Mouse (Mus musculus) hindbrain, embryonic 12.5 days (tissue): ENCODE measurements around the gene Hdac4. TPM values are rescaled to one million over a fixed set of nuclear protein-coding genes. Genes with fewer than 3 reads are reported as not detected.
A peak's percentile ranks its signal among the peaks of the same experiment; 100 is the strongest.

Experiments used
- ATAC-seq: fragments of 200-750 bp; cut with Nextera tagmentation; 2 replicates; pipeline ENCODE4 v1.8.0; 2017; ENCODE audit warnings: moderate TSS enrichment; ENCODE audit not compliant: low FRiP score
- H3K27ac ChIP-seq: fragments of 300-500 bp; sonication (generic); 2 replicates; pipeline ENCODE4 v1.5.1; 2016; ENCODE audit warnings: mild to moderate bottlenecking
- H3K27me3 ChIP-seq: fragments of 300-500 bp; sonication (generic); 2 replicates; pipeline ENCODE4 v1.6.1; 2016; ENCODE audit warnings: mild to moderate bottlenecking
- H3K36me3 ChIP-seq: fragments of 300-500 bp; sonication (generic); 2 replicates; pipeline ENCODE4 v1.6.1; 2016; ENCODE audit warnings: mild to moderate bottlenecking
- H3K4me1 ChIP-seq: fragments of 300-500 bp; sonication (generic); 2 replicates; pipeline ENCODE4 v1.6.1; 2016
- H3K4me2 ChIP-seq: fragments of 300-500 bp; sonication (generic); replicated peaks from 2 replicates; pipeline ENCODE4 v1.6.1; 2016; ENCODE audit warnings: mild to moderate bottlenecking
- H3K4me3 ChIP-seq: fragments of 300-500 bp; sonication (generic); 2 replicates; pipeline ENCODE4 v1.5.1; 2016; ENCODE audit warnings: mild to moderate bottlenecking
- H3K9ac ChIP-seq: fragments of 300-500 bp; sonication (generic); 2 replicates; pipeline ENCODE4 v1.6.1; 2016; ENCODE audit warnings: mild to moderate bottlenecking, moderate library complexity
- H3K9me3 ChIP-seq: fragments of 300-500 bp; sonication (generic); replicated peaks from 2 replicates; pipeline ENCODE4 v1.6.1; 2016; ENCODE audit warnings: mild to moderate bottlenecking
- WGBS: fragments of 180-500 bp; shearing (Covaris S2); methylation state at CpG from one replicate; pipeline ENCODE4 v1.1.7; 2016; 5-methylcytosine and 5-hydroxymethylcytosine counted together
- polyA plus RNA-seq: library from polyadenylated mRNA; unstranded; fragments of >200 nt; fragmentation: Nextera tagmentation; extraction: Ambion mirVana; gene quantifications from 2 replicates; pipeline ENCODE4 v1.2.1, GENCODE M21; 2016

Hdac4 gene
- polyA plus RNA-seq, 1 experiment from 2014 or later = 25.5 TPM

DNA sequence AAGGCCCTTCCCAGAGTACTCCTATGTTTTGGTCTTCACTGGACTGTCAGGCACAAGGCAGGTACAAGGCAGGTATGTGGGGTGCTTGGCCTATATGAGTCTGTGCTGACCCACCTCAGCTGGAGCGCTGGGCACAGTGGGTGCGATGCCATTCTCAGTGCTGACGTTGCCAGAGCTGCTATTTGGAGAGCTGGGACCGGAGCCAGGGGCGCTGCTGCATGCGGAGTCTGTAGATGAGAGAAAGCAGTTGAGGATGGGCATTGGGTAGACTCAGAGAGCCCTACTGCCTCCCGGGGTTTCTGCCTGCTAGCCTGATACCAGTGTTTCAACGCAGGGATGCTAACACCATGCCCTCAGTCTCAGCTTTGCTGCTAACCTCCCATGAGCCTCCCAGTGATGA is 208.1 kb downstream of the Hdac4 start:
- 94% methylated on average over 8 of the region's 8 CpGs for WGBS
- Histone ChIP-seq H3K27me3 (no peaks in the 10 kb centered on the region), H3K27ac (no peak overlapping the region), H3K9me3 (no peaks in the 10 kb centered on the region), H3K4me1 (no peaks in the 10 kb centered on the region), H3K36me3 (peaks cover 89% of the 10 kb centered on the region), H3K4me3 (no peak overlapping the region), H3K4me2 (no peak overlapping the region), H3K9ac (no peak overlapping the region)
- ATAC-seq = no peak

DNA sequence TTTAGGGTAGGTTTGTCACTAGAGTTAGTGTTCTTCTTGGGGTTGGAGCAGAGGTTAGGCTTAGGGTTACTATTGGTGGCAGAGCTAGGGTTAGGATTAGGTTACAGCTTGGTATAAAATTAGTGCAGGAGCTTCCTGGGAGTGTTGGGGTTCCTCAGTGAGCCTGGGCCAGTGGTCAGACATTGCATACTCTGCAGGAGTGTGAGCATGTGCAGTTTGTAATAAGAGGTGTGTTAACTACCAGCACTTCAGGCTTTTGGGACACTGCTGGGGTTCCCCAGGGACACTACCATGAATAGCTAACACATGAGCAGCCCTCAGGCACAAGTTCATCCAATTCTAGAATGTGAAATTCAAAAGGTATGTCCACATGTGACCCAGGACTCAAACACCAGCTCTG is 209.7 kb downstream of the Hdac4 start:
- Histone ChIP-seq H3K4me3 (no peak overlapping the region), H3K36me3 (peaks cover 90% of the 10 kb centered on the region), H3K27me3 (no peaks in the 10 kb centered on the region), H3K4me1 (no peaks in the 10 kb centered on the region), H3K9me3 (no peaks in the 10 kb centered on the region), H3K4me2 (no peak overlapping the region), H3K9ac (no peak overlapping the region), H3K27ac (no peak overlapping the region)
- no peak for ATAC-seq

DNA sequence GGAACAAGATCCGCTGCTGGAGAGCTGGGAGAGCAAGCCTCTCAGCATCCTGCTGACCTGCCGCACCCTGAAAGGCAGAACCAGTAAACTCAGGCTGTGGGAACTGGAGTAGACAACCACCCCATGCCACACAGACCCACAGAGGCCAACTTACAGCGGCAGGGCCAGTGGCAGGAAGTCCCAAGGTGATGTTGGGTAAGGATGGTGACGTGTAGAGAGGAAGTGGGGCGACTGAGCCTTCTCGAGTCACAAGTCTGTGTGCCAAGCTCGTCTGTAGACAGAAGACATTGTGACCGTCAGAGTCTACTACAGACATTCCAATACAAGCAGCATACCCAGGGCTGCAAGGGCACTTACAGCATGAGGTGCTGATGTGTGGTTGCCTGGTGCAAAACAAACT is 211.0 kb downstream of the Hdac4 start:
- Histone ChIP-seq H3K36me3 (peaks cover 80% of the 10 kb centered on the region), H3K9me3 (no peaks in the 10 kb centered on the region), H3K4me1 (no peaks in the 10 kb centered on the region), H3K9ac (no peak overlapping the region), H3K4me3 (no peak overlapping the region), H3K4me2 (no peak overlapping the region), H3K27me3 (no peaks in the 10 kb centered on the region), H3K27ac (no peak overlapping the region)
- WGBS = 92% methylated on average over 8 of the region's 8 CpGs
- no peak for ATAC-seq

DNA sequence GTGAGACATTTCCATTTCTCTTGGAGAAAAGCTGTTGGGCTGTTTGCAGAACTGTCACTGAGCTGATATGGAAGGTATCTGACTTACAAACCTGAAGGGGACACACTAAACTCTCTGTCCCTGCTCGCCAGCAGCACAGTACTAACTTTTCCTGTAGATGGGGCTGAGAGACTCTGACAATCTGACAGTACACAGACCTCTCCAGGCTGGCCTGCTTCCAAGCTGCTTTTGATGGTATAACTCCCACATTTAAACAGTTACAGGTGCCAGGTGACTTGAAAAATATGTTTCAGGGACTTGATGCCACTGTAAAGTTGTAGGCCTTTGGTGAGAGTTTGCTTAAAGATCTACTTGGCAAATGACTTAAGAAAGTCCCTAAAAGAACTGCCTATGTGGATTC is 214.1 kb downstream of the Hdac4 start:
- Histone ChIP-seq H3K4me2 (no peak overlapping the region), H3K4me3 (no peak overlapping the region), H3K4me1 (peaks cover 5% of the 10 kb centered on the region), H3K9me3 (no peaks in the 10 kb centered on the region), H3K27me3 (no peaks in the 10 kb centered on the region), H3K9ac (no peak overlapping the region), H3K36me3 (peaks cover 54% of the 10 kb centered on the region), H3K27ac (no peak overlapping the region)
- 52% methylated on average over 1 of the region's 1 CpGs for WGBS
- no peak for ATAC-seq

DNA sequence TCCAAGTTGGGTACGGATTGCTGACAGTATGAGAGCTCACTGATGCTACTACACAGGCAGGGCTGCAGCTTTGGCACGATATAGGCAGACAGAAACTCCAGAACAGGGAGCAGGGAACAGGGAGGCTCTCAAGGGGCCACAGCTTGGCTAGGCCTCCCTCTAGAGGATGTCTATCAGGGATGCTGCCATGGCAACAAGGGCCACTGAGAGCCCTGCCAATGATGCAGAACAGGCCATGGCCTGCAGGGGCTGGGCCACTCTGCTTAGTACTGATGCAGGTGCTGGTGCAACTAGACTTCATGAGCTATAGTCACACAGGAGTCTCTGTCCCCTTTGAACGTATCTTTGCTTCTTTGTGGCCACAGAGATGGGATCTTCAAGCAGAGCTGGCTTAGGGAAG is 217.1 kb downstream of the Hdac4 start:
- no peaks in the 10 kb centered on the region for H3K9me3 ChIP-seq
- 71% methylated on average over 3 of the region's 3 CpGs for WGBS
- H3K9ac ChIP-seq = no peak overlapping the region
- ATAC-seq = peak; percentile 60; the same call in 1 of the 2 replicates
- peaks cover 55% of the 10 kb centered on the region for H3K36me3 ChIP-seq
- no peak overlapping the region for H3K4me2 ChIP-seq
- H3K27ac ChIP-seq = no peak overlapping the region
- H3K4me3 ChIP-seq = no peak overlapping the region
- peaks cover 5% of the 10 kb centered on the region for H3K4me1 ChIP-seq
- H3K27me3 ChIP-seq = no peaks in the 10 kb centered on the region

DNA sequence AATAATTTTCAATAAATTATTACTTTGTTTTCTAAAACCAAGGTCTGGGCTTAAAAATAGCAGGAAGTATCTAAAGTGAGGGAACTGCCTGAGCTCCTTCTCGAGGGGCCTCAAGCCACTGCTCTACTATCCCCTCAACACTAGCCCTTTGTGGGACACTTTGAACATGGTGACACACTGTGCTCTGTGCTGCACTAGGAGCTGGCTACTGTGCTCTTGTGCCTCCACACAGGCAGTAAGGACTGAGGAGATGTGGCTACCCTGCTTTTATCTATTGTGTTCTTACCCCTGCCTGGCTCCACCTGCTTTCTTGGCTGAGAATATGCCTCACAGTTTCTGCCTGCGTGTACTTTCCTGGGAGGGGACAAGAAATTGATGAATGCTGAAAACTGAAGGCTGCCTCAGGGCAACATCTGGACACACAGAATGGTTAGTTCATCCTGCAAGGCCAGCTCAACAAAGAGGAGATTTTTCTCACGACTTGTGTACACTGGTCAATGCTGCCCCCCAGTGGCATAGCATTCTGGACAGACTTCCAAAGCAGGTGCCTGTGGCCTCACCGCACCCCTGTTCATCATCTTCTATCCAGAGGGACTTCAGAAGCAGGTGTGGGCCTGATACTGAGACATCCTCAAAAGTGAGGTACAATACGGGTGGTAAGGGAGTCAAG is 226.7 kb downstream of the Hdac4 start:
- Histone ChIP-seq H3K9me3 (no peaks in the 10 kb centered on the region), H3K4me2 (no peak overlapping the region), H3K4me1 (0 out of 2 replicates have a peak, but pooled peaks cover 3% of the 10 kb centered on the region), H3K9ac (no peak overlapping the region), H3K4me3 (no peak overlapping the region), H3K27me3 (no peaks in the 10 kb centered on the region), H3K27ac (no peak overlapping the region), H3K36me3 (peaks cover 84% of the 10 kb centered on the region)
- no peak for ATAC-seq
- WGBS = 60% methylated on average over 5 of the region's 5 CpGs

DNA sequence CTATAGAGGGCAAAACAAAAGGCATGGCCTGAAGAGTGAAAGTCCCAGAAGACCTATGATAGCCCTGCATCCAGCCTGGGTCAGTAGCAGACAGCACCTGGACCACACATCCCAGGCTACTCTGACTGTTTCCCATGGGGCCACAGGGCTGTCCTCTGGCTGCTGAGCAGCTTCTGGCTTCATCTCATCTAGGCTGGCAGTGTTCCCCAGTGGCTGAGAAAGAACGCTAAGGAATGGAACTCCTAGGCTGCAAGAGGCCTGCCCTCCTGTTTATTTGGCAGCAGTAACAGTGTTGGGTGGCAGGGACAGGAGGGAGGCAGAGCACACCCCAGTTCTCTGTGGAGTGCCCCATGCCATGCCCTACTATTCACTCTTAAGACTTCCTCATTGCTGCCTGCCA is 228.5 kb downstream of the Hdac4 start:
- peaks cover 68% of the 10 kb centered on the region for H3K36me3 ChIP-seq
- H3K9me3 ChIP-seq = no peaks in the 10 kb centered on the region
- peaks cover 7% of the 10 kb centered on the region for H3K4me1 ChIP-seq
- WGBS = 71% methylated on average over 1 of the region's 1 CpGs
- H3K27me3 ChIP-seq = no peaks in the 10 kb centered on the region
- no peak for ATAC-seq
- H3K27ac ChIP-seq = no peak overlapping the region
- no peak overlapping the region for H3K4me3 ChIP-seq
- no peak overlapping the region for H3K4me2 ChIP-seq
- no peak overlapping the region for H3K9ac ChIP-seq

DNA sequence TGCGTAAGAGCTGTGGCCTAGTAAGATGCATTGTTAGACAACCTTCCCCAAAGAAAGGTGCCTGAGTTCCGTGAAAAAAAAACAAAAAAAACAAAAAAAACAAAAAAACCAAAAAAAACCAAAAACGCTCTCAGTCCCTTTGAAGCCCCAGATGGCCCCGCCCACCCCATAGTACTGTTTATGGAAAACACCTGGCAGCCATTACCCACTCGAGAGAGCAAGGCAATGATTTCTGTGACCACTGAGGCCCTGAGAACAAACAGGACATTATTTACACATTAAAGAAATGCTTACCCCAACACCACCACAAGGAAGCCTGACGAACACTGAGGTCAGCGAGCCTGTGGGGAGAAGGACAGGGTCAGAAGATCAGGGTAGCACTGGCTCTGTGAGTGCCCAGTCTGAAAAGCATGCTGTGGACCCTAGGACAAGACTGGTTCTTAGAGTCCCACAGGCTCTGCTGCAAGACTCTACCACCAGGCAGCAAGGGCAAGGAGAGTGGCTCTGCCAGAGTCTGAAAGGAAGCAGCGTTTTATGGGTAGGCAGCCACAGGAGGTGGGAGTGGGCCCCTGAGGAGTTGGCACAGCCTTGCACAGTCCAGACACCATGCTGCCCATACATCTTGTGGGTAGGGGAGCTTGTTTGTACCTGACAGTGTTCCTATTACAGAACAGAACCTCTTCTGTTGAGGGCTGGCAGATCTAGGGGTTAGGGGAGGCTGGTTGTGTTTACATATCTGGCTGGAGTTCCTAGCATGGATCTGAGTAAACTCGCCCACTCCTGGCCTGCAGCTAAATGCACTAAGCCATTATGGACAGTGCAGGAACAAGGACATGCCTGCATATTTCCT is 230.8 kb downstream of the Hdac4 start:
- 74% methylated on average over 9 of the region's 9 CpGs for WGBS
- peaks cover 7% of the 10 kb centered on the region for H3K4me1 ChIP-seq
- no peak overlapping the region for H3K4me2 ChIP-seq
- H3K27ac ChIP-seq = 0 out of 2 replicates have a peak overlapping the region, but pooled peaks have one; percentile 44
- H3K27me3 ChIP-seq = no peaks in the 10 kb centered on the region
- no peak overlapping the region for H3K4me3 ChIP-seq
- ATAC-seq = no peak
- peaks cover 63% of the 10 kb centered on the region for H3K36me3 ChIP-seq
- no peaks in the 10 kb centered on the region for H3K9me3 ChIP-seq
- H3K9ac ChIP-seq = no peak overlapping the region

DNA sequence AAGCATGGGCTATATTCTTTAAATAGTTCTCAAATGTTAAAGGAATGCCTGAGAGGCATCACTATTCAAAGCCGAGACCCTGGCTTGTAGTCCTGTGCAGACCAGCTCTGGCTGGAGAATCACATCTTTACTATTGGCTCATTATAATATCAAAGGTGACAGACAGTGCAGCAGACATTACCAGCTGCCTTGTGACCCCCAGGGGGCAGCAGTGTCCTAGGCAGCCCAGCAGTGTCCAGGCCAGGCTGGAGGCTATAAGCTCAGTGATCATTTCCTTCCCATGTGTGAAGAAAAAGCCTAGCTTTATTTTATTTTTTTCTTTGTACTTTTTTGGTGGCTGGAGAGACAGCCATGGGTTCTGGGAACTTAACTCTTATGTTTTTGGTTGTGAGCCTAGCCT is 233.2 kb downstream of the Hdac4 start:
- WGBS = 38% methylated on average over 1 of the region's 1 CpGs
- ATAC-seq = peak; percentile 79; the same call in 1 of the 2 replicates

DNA sequence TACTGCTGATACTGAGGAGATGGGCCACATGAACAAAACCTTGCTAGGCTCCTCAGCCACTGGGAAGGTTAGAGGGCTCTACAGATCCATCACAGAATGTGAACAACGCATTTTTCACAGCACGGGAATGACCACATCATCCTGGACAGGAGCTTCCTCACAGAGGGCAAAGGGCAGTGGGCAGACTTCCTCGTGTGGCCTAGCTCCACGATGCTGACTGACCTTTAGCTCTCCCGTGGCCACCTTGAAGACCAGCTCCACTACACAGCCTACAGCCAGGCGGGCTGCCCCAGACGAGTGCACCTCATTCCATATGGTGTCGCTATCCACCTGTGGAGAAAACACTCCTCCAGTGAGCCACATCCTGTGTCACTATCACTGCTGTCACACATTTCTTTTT is 234.3 kb downstream of the Hdac4 start:
- Histone ChIP-seq H3K27ac (no peak overlapping the region), H3K9me3 (no peaks in the 10 kb centered on the region), H3K9ac (no peak overlapping the region), H3K36me3 (peaks cover 69% of the 10 kb centered on the region), H3K4me3 (no peak overlapping the region), H3K4me1 (peaks cover 7% of the 10 kb centered on the region), H3K4me2 (no peak overlapping the region), H3K27me3 (no peaks in the 10 kb centered on the region)
- WGBS = 76% methylated on average over 8 of the region's 8 CpGs
- ATAC-seq = no peak

More for the DNA sequence above, 233.2 kb downstream of the Hdac4 start:
- Histone ChIP-seq H3K4me1 (peaks cover 7% of the 10 kb centered on the region), H3K27me3 (no peaks in the 10 kb centered on the region), H3K4me2 (no peak overlapping the region), H3K36me3 (peaks cover 70% of the 10 kb centered on the region), H3K9ac (no peak overlapping the region), H3K4me3 (no peak overlapping the region), H3K9me3 (no peaks in the 10 kb centered on the region), H3K27ac (no peak overlapping the region)

DNA sequence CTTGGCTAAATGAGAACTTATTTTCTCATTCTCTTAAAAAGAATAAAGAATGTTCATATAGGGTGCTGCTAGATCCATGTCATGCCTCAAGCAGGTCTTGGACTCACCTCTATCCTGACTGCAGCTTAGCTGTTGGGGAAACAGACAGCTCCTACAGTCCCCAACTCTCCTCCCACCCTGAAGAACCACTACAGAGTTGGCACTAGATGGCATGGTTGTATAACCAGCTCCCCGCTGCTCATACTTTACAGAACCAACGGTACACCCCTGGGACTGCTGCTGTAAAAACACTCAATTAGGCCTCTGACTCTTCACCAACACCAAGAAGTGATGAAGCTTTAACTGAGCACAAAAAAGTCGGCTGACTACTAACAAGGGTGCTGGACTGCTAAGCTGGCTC is 235.6 kb downstream of the Hdac4 start:
- Histone ChIP-seq H3K4me3 (no peak overlapping the region), H3K36me3 (peaks cover 69% of the 10 kb centered on the region), H3K4me2 (no peak overlapping the region), H3K27ac (no peak overlapping the region), H3K4me1 (peaks cover 5% of the 10 kb centered on the region), H3K9me3 (no peaks in the 10 kb centered on the region), H3K9ac (no peak overlapping the region), H3K27me3 (no peaks in the 10 kb centered on the region)
- 90% methylated on average over 3 of the region's 3 CpGs for WGBS
- ATAC-seq = no peak

DNA sequence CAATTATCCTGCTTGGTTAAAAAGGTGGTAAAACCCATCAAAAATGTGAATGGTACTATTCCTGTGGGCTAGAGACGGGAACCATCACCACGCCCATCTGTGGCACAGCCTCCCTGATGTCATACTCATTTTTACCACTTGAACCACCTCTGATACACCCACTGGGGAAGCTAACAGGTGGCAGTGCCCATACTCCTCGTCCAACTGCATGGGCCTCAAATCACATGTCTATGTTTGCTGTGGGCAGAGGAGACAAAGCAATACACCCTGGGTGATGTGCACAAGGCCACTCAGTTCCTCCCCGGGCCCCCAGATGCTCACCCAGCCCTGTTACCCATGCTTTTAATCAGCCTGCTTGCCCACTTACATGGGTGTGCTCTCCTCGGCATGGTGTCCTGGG is 236.5 kb downstream of the Hdac4 start:
- H3K36me3 ChIP-seq = peaks cover 74% of the 10 kb centered on the region
- no peaks in the 10 kb centered on the region for H3K9me3 ChIP-seq
- no peak overlapping the region for H3K4me3 ChIP-seq
- peaks cover 4% of the 10 kb centered on the region for H3K4me1 ChIP-seq
- ATAC-seq = no peak
- H3K27me3 ChIP-seq = no peaks in the 10 kb centered on the region
- WGBS = 95% methylated on average over 5 of the region's 5 CpGs
- H3K4me2 ChIP-seq = no peak overlapping the region
- H3K27ac ChIP-seq = no peak overlapping the region
- no peak overlapping the region for H3K9ac ChIP-seq

DNA sequence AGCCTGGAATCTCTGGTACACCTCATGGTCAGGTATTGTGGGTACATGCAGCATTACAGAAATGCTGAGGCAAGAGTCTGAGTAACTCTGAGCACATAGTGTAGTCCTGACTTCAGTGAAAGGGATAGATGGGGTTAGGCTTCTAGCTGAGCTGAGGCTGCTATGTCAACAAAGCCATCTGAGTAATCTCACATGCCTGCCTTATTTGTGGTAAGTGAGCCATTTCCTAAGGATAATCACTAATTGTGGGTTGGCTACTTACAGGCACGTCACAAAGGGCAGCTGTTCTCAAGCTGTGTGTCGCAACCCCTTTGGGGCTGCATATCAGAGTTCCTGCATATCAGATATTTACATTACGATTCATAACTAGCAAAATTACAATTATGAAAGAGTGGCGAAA is 239.3 kb downstream of the Hdac4 start:
- 81% methylated on average over 4 of the region's 4 CpGs for WGBS
- Histone ChIP-seq H3K4me3 (no peak overlapping the region), H3K27ac (no peak overlapping the region), H3K9me3 (no peaks in the 10 kb centered on the region), H3K4me1 (no peaks in the 10 kb centered on the region), H3K4me2 (no peak overlapping the region), H3K27me3 (no peaks in the 10 kb centered on the region), H3K36me3 (peaks cover 90% of the 10 kb centered on the region), H3K9ac (no peak overlapping the region)
- no peak for ATAC-seq
